Mouse (Mus musculus): ENCODE measurements around the gene Pknox2. TPM values are rescaled to one million over a fixed set of nuclear protein-coding genes. Genes with fewer than 3 reads are reported as not detected.

Gene Pknox2
- total and polyA plus RNA-seq, 3 experiments = 1.8 to 3.5 (median 2.9) TPM

- no peak for DNase-seq
Measured at GRCm38 (mm10) chr9:36990626-36991368, 156.4 kb downstream of the Pknox2 start.

- no peak for DNase-seq
Measured at GRCm38 (mm10) chr9:36989991-36990390, 157.2 kb downstream of the Pknox2 start.

GRCm38 (mm10) chr9:36985233-36985632 is 162.0 kb downstream of the Pknox2 start:
- DNase-seq = no peak

DNA sequence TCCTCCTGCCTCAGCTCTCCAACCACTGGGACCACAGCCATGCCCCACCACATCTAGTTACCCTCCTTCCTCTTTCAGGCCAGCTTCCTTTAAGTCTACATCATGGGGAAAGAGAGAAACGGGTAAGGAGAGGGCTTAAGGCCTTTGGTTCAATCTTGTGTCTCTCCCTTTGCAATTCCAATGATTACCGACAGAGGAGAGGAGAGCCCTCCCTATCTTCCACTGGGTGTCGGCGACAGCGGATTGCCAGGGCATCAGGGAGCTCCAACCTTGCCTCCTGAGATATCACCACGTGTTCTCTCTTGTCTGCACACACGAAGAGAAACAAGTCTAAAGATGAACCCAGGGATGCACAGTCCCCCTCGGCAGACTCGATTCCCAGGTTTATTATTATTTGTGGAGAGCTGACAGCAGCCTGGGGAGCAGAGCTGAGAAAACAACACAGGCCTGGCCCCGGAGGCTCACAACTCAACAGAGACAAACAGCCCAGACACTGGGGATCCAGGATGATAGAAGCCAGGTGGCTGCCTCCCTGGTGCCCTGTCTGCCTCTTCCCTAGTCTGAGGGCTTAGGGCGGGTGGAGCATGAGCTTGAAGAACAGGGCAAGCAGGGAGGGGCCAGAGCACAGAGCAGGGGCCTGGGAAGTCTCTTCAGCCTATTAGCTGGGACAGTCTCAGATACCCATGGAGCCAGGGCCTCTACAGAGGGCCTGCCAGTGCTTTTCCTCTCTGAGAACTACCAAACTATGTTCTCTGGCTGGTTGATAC is 170.4 kb downstream of the Pknox2 start:
- DNase-seq = no peak

- no peak for DNase-seq
Measured at GRCm38 (mm10) chr9:36973486-36974227, 173.6 kb downstream of the Pknox2 start.

- DNase-seq = no peak
Measured at GRCm38 (mm10) chr9:36972089-36972488, 175.1 kb downstream of the Pknox2 start.

- DNase-seq = no peak
Measured at GRCm38 (mm10) chr9:36971066-36971465, 176.1 kb downstream of the Pknox2 start.

- peak; percentile 70 for DNase-seq
Measured at GRCm38 (mm10) chr9:36970651-36971050, 176.6 kb downstream of the Pknox2 start.

GRCm38 (mm10) chr9:36969131-36969530 is 178.1 kb downstream of the Pknox2 start:
- DNase-seq = no peak

DNA sequence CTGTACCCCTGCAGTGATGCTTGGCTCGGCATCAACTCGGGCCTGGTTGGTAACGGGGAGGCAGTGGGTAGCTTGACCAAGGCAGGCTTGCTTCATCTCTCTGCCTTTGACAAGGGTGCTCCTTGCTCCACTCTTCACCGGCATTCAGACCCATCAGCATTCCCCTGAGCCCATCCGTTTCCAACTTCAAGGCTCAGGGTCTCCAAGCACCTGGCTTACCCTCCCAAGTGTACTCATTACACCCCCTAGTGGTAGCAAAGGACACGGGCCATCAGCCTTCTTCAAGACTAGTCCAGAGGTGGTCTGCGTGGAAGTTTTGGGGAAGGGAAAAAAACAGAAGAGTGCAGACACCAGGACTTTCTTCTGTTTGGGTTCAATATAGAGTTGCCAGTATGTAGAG is 178.5 kb downstream of the Pknox2 start:
- DNase-seq = peak; percentile 24

- DNase-seq = no peak
Measured at GRCm38 (mm10) chr9:36968236-36968635, 179.0 kb downstream of the Pknox2 start.

- DNase-seq = no peak
Measured at GRCm38 (mm10) chr9:36965720-36966119, 181.5 kb downstream of the Pknox2 start.

DNA sequence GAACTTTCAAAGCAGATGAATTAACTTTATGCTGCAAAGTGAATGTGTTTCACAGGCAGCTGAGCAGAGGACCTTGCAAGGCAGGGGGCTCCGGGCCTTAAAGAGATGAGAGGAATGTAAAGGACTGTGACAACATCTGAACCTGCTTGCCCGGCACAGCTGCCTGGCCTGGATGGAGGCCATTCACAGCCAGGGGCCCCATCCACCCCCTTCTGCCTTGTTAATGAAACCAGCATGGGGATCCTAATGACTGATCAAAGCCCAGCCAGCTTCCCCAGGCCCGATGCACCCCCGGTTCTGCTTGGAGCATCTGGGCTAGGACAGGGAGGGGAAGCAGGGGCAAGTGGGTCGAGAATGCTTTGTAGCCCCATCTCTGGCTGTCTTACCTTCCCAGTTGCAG is 183.0 kb downstream of the Pknox2 start:
- no peak for DNase-seq

- DNase-seq = no peak
Measured at GRCm38 (mm10) chr9:36963512-36963911, 183.7 kb downstream of the Pknox2 start.

DNA sequence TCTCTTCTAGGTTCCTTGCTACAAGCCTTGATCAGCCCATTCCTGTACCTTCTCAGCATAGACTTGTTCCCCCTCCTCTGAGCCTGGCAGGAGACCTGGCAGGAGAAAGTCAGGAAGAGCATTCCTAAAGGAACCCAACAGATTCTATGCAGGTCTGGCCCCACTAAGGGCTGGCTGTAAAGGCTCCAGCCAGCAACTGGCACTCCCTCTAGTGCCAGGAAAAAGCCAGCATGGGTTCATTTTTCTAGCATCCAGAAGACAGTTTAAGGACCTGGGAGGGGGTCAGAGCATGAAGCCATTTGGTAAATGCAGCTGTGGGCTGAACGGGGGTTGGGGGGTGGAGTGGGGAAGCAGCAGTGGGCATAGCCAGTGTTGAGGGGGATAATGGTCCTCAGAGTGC is 185.3 kb downstream of the Pknox2 start:
- DNase-seq = no peak

- no peak for DNase-seq
Measured at GRCm38 (mm10) chr9:36961153-36961552, 186.1 kb downstream of the Pknox2 start.

DNA sequence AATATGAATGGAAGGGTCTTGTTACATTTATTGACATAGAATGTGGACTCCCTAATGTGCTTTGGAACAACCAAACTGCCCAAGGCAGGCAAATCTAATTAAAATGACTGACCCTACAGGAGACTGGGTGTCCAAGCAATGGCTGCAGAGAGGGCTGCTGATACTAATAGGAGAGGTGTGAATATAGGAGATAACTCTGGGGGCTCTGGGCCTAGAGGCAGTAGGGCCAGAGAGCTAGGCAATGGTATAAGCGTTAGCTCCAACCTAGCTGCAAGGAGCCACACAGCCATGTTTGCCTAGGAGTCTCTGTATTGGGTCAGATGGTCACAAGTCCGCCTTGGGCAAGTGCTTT is 196.1 kb downstream of the Pknox2 start:
- no peak for DNase-seq

GRCm38 (mm10) chr9:36950271-36951132 is 196.7 kb downstream of the Pknox2 start:
- no peak for DNase-seq

DNA sequence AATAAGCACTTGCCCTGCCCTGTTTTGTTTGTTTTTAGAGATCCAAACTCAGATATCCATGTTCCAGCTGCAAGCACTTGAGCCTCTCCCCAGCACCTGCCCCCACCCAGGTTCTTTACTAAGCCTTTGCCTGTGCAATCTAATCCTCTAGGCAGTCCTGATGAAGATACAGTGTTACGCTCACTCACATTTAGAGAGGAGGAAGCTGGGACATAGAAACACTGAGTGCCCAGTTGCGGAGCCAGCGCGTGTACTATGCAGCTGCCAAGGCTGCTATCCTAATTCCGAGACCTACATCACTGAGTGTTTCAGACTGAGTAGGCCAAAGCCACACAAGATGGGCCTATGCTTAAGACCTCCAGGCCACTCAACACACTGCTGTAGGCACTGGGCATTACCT is 199.0 kb downstream of the Pknox2 start:
- DNase-seq = no peak

- DNase-seq = no peak
Measured at GRCm38 (mm10) chr9:36947056-36947694, 200.0 kb downstream of the Pknox2 start.

DNA sequence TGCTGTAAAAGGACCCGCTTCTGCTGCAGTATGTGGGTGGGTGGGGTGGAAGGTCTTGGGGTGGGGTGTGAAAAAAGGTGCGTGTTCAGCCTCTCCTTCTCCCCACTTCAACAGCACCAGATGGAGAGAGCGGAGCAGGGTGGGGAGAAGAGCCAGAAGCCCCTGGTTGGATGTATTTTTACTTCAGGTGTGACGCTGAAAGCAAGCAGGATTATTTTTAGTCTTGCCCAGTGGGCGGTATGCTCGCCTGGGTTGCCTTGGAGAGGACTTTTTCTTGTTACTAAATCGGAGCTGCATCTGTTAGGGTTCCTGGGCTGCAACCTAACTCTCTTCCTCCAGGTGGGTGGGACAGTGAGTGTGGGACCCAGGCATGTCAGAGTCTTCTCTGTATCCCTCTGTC is 202.4 kb downstream of the Pknox2 start:
- DNase-seq = no peak

Data from adrenal gland, adult 2 months (tissue).